Mouse (Mus musculus) lung, adult 2 months (tissue): ENCODE measurements around the gene Lama2.

Experiments used
- CTCF ChIP-seq: fragments of 200-500 bp; IDR thresholded peaks from 2 replicates; pipeline ENCODE4 v1.5.1; 2011; ENCODE audit warnings: mild to moderate bottlenecking, low read length, control low read depth; ENCODE audit not compliant: insufficient read depth
- POLR2A ChIP-seq: fragments of 200-500 bp; IDR thresholded peaks from 2 replicates; pipeline ENCODE4 v1.6.1; 2011; ENCODE audit warnings: low read depth, mild to moderate bottlenecking, control low read depth, low read length, borderline replicate concordance; ENCODE audit errors: extremely low read depth

GRCm38 (mm10) chr10:27488452-27488851 is 131.1 kb downstream of the Lama2 start:
- TF ChIP-seq CTCF (no peak), POLR2A (no peak)
